Mouse (Mus musculus): ENCODE data around the gene Miga1.

Miga1 gene

GRCm38 (mm10) chr3:152245273-152245910 is 94.8 kb downstream of the Miga1 start:
- DNase-seq (ENCODE audit: extremely low spot score): no peak

- DNase-seq (ENCODE audit: extremely low spot score): no peak
These were observed 96.9 kb downstream of the Miga1 start for GRCm38 (mm10) chr3:152243304-152243703.

GRCm38 (mm10) chr3:152241098-152241497 is 99.1 kb downstream of the Miga1 start:
- no peak for DNase-seq (ENCODE audit: extremely low spot score)

GRCm38 (mm10) chr3:152239592-152239991 is 100.6 kb downstream of the Miga1 start:
- DNase-seq (ENCODE audit: extremely low spot score): no peak

GRCm38 (mm10) chr3:152238836-152239235 is 101.4 kb downstream of the Miga1 start:
- no peak for DNase-seq (ENCODE audit: extremely low spot score)

- DNase-seq (ENCODE audit: extremely low spot score): no peak
These were observed 104.4 kb downstream of the Miga1 start for GRCm38 (mm10) chr3:152235805-152236204.

- no peak for DNase-seq (ENCODE audit: extremely low spot score)
These were observed 105.0 kb downstream of the Miga1 start for GRCm38 (mm10) chr3:152235238-152235637.

GRCm38 (mm10) chr3:152231333-152232100 is 108.7 kb downstream of the Miga1 start:
- DNase-seq (ENCODE audit: extremely low spot score): no peak

- DNase-seq (ENCODE audit: extremely low spot score): no peak
These were observed 110.9 kb downstream of the Miga1 start for GRCm38 (mm10) chr3:152229271-152229670.

GRCm38 (mm10) chr3:152228843-152229242 is 111.4 kb downstream of the Miga1 start:
- no peak for DNase-seq (ENCODE audit: extremely low spot score)

- no peak for DNase-seq (ENCODE audit: extremely low spot score)
These were observed 114.3 kb downstream of the Miga1 start for GRCm38 (mm10) chr3:152225906-152226305.

GRCm38 (mm10) chr3:152224918-152225317 is 115.3 kb downstream of the Miga1 start:
- DNase-seq (ENCODE audit: extremely low spot score): no peak
